Mouse (Mus musculus) monocyte, adult 5-6 weeks (primary cell): ENCODE data around the gene Unk. TPM values are rescaled to one million over a fixed set of nuclear protein-coding genes. Genes with fewer than 3 reads are reported as not detected.

Source experiments
- ATAC-seq: fragments of 153-309, 156-312 bp; replicated peaks from 2 replicates; pipeline ENCODE4 v1.8.0; 2017; ENCODE audit warnings: mild to moderate bottlenecking; ENCODE audit not compliant: low TSS enrichment, insufficient number of reproducible peaks, severe bottlenecking, poor library complexity, low FRiP score
- total RNA-seq: library from RNA; stranded (forward); fragments of 200-1000, 200-491, 200-594 nt; gene quantifications from 3 replicates; pipeline ENCODE4 v1.2.3, GENCODE M21; 2017

Gene Unk
- total RNA-seq, 1 experiment from 2014 or later: 8.3 TPM

DNA sequence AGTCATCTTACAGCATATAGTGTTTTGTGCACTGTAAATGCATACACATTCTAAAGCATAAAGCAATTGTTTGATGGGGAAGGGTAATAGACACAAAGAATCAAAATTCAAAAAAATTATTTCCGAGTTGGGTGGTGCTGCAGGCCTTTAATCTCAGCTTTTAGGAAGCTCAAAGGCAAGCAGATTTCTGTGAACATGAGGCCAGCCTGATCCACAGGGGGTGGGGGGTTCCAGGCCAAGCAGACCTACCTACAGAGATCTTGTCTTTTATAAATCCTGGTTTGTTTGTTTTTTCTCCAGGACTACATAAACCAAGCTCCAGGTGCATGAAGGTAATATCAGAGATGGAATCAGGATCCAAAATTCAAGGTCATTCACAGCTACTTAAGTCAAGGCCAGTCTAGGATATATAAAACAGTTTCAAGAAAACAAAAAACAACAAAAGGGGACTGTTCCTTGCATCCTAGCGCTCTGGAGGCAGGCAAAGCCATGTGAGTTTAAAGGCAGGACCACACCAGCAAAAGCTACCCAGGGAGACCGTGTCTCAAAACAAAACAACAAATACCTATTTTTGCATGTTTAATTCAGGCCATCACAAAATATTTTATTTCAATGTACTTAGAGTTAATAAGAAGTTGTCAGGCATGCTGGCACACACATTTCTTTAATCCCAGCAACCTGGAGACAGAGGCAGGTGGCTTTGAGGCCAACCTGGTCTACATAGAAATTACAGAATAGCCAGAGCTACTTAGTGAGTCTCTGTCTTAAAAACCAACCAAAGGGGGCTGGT lies 4.9 kb upstream of the Unk start:
- ATAC-seq: no peak

DNA sequence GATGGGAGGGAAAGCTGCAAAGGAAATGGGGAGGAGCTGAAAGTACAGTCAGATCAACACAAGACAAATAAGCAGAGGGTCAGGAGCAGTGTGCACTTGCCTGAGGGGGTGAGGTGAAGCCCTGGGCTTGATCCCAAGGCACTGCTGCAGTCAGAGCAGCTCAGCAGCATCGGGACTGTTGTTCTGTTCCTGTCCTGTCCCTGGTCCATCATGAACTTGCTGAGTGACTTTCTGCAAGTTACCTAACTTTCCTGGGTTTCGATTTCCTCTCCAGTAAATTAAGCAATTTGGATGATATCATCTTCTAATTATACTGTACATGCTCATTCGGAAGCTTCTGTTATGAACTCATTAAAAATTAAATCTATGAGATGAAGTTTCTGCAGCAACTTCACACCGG lies 2.4 kb upstream of the Unk start, which contains the start of gene H3f3b:
H3f3b (minus strand) TSS at position 207 of the 400 bp plus-strand sequence.
- peak; percentile 8; the same call in 1 of the 2 replicates for ATAC-seq

DNA sequence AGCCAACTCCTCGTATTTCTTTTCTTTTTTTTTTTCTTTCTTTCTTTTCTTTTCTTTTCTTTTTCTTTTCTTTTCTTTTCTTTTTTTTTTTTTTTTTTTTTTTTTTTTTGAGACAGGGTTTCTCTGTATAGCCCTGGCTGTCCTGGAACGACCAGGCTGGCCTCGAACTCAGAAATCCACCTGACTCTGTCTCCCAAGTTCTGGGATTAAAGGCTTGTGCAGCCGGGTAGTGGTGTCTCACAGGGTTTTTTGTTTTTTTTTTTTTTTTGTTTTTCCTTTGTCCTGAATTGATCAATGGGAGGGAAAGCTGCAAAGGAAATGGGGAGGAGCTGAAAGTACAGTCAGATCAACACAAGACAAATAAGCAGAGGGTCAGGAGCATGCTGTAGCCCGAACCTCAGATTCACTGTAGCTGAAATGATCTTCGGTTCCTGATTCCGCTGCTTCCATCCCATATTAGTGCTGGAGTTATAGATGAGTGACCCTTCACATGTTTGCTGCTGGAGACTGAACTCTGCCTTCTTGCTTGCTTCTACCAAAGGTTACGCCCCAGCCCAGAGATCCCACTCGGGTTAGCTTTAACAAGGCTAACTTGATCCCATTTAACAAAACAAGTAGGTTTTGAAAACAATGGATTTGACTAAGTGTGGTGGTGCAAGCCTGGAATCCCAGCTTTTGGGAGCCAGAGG lies 1.8 kb upstream of the Unk start:
- ATAC-seq: no peak

DNA sequence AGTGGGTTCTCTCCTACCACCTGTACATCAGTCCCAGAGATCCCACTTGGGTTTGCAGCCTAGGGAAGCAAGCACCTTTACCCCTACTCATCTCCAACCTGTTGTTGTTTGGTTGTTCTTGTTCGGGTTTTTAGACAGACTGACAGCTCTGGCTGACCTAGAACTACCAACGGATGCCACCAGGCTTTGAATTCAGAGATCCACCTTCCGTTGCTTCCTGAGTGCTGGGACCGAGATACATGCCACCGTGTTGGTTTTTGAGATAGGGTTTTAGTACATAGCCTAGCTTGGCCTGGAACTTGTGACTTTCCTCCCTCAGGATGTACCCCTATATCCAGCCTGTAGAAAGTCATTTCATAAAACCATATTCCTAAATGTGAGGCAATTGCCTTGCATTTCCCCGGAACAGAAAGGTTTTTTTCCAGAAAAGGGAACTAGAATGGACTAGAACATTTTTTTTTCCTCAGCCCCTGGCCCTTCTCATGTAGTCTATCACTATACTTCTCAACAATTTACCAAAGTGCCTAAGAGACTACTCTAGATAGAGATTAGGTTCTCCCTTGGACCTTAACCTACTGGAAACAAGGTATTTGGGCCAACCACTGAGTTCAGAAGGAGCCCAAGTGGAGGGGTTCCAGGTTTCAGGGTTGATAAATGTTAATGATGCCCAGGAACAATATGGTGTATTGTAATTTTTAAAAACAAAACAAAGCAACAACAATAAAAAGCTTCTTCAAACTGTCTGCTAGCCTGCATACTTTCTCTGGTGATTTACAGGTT lies 846 bp upstream of the Unk start:
- ATAC-seq: no peak

DNA sequence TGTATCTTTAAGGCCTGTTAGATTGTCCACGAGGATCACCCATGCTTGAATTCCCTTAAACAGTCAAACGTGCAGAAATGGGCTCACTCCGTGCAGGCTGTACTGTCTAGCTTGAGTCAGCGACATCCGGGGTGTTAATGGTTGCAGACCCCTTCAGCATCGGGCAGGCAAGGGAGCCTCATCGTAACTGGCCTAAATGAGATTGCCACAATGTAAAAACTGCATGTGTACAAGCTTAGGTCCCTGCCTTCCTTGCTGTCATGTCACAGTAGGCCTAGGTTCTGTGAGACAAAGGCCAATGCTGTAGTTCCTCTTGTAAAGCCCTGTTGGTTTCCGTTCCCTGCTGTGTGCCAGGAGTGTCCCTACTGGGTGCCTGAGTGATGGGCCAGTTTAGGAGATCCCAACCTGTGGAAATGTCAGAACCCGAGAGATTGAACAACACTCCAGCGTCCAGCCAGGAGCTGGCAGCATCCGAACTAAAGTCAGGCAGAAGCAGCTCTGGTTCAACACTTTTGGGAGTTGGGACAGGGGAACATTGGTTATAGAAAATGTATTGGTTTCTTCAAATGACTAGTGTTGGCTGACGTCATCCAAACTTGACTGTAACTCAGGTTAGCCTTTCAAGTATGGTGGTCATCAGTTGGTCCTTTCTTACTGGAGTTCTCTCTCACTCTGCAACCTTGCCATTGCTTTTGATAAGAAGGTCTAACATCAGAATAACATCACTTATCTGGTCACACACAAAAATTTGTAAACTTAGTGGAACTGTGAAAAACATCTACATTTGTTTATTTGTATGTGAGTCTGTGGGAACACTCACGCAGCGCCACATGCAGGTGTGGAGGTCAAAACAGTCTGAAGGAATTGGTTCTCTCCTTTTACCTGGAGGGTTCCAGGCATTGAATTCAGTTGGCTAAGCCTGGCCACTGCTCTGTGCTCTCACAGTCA lies 1.1 kb downstream of the Unk start:
- peak; percentile 52 for ATAC-seq

DNA sequence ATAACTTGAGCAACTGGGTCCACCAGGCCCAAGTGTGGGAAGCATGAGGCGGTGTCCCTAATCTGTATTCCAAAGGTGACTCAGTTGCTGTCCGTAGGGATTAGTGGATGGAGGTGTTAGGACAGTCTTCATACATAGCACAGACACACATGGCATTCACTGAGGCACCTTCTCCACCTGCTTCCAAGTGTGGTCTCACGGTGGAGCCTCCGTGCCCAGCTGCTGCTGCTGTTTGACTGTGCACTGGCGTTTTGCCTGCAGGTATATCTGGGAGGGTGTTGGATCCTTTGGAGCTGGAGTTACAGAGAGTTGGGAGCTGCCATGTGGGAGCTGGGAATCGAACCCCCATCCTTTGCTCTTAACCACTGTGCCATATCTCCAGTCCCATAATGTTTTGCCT lies 4.5 kb downstream of the Unk start:
- ATAC-seq: no peak

DNA sequence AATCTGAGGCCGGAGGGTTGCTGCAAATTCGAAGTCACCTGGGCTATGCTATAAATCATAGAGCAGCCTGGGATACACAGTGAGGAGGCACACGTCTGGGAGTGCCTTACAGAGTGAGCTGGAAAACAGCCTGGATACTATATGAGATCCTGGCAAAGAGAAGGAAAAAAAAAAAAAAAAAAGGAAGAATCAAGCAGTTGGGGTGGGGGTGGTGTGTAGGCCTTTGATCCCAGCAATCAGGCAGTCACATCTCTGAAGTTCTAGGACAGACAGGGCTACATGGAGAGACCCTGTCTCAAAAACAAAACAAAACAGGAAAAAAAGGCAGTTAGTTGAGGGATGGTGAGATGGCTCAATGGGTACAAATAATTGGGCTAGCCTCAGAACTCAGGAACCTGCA lies 6.5 kb downstream of the Unk start:
- ATAC-seq: no peak

DNA sequence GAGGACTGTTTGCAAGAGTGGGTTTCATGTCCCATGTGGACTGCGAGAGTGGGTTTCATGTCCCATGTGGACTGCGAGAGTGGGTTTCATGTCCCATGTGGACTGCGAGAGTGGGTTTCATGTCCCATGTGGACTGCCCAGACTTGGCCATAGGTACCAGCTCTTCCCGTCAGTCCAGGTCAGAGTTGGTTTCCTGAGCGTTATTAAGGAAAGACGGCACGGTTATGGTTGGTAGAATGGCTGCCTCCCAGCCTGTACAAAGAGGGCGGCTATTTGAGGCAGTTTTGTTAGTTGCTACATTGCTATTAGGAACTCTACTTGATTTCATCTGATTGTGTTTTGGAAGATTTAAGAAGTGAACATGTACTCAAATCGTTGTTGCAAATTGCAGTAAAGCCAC lies 7.7 kb downstream of the Unk start:
- ATAC-seq: no peak

DNA sequence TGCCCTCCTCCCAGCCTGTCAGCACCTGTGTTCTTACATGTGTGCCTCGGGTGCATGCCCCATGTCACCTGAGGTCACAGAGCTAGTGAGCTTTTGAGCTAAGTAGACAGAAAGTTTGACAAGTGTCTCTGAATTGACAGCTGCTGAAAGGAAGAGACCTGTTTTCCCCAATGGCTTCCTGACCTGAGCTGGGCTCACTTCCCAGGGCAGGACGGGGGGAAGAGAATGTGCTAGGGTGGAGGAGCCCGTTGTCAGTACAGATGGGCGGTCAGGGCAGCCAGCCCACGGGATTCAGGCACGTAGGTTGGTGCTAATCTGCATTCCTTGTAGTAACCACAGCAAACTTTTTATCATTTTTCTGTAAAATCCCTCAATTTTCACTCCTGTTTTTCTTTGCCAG lies 10.5 kb downstream of the Unk start:
- no peak for ATAC-seq

DNA sequence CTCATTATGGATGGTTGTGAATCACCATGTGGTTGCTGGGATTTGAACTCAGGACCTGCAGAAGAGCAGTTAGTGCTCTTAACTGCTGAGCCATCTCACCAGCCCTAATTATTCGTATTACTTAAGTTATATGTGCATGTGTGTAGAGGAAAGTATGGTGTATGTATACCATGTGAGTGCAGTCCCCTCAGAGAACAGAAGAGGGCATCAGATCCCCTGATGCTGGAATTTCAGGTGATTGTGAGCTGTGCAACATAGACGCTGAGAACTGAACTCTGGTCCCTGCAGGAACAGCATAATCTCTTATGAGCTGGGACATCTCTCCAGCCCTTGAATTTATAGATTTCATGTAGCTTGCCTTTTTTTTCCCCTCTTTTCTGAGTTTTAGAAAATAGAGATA lies 11.7 kb downstream of the Unk start:
- no peak for ATAC-seq

DNA sequence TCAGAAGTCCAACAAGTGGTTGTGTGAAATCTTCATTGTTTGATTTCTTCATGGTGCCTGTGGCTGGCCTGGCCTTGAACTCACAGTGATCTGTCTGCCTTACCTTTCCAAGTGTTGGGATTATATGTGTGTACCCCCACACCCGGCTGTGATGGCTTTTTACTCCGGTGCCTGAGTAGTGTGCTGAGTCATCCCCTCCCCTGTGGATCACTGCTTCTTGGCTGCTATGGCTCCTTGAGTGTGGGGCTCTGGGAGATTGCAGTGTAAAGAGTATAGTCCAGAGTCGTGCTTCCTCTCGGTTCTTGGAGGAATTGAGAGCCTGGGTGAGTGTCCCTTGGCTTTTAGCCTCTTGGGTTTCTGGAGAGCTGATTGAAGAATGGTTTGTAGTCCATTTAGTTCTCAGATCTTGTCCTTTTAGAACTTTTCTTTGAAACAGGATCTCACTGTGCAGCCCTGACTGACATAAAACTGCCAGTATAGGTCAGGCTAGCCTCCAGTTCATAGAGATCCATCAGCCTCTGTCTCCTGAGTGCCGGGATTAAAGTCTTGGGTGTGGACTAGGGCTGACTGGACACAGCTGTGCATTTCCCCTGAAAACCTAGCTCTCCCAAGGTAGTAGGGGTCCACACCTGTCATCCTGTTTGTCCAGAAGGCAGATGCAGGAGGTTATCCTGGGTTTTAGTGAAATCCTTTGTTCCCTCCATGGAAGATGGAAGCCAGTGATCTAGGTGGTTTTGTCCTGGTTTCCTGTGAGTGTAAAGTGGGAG lies 12.4 kb downstream of the Unk start:
- ATAC-seq: no peak

DNA sequence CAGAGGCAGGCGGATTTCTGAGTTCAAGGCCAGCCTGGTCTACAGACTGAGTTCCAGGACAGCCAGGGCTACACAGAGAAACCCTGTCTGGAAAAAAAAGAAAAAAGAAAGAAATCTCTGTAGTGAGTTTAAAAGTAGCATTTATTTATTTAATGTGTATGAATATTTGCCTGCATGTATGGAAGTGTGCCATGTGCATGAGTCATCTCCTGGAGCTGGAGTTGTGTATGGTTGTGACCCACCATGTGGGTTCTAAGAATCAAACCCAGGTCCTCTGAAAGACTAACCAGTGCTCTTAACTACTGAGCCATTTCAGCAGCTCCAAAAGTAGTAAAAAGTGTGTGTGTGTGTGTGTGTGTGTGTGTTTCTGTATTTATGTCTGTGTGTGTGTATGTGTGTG lies 13.2 kb downstream of the Unk start:
- no peak for ATAC-seq

DNA sequence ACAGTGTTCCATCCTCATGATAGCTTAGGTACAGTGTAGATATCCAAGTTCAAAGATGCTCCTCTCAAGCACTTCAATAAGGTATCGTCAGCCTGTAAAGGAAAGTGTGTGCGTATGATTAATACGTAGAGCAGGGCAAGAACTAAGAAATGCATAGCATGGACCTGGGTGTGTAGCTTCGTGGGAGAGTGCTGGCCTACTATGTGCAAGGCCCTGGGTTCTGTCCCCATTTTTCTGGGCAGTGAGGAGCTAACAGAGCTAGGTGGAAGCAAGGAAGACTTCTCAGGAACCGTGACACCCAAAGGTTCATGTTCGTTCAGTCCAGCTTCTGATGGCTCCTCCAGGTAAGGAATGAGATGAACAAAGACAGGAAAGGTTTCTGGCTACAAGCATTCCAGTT lies 15.1 kb downstream of the Unk start:
- no peak for ATAC-seq

DNA sequence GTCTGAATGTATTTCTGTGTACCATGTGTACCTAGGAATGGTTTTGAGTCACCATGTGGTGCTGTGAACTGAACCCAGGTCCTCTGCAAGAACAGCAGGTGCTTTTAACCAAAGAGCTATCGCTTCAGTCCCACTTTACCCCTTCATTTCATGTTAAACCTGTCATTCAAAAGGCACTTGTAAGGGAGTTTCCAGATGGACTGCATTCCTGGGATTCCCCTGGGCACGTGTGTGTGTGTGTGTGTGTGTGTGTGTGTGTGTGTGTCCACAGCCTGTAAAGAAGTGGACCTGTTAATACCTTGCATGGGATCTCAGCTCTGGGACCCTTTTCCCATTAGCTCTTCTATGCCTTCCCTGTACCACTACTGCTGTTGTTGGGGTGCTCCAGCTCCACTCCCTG lies 19.5 kb downstream of the Unk start:
- ATAC-seq: no peak

DNA sequence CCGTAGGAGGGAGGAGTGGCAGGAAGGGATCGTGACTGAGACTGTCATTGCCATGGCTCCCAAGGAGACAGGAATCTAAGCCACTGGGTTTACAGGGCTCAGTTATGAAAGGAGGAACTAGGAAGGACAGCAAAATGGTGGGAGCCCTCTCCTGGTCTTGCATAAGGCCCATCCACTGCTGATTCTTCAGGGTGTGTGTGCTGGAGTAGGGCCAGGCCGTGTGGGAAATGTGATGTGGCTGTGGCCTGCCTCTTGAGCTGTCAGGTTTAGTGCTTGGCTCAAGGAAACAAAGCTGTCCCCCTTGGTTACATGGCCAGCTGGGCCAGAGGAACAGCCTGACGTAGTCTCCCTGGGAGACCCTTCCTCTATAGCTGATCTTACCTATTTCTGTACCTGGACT lies 20.1 kb downstream of the Unk start:
- ATAC-seq: no peak

DNA sequence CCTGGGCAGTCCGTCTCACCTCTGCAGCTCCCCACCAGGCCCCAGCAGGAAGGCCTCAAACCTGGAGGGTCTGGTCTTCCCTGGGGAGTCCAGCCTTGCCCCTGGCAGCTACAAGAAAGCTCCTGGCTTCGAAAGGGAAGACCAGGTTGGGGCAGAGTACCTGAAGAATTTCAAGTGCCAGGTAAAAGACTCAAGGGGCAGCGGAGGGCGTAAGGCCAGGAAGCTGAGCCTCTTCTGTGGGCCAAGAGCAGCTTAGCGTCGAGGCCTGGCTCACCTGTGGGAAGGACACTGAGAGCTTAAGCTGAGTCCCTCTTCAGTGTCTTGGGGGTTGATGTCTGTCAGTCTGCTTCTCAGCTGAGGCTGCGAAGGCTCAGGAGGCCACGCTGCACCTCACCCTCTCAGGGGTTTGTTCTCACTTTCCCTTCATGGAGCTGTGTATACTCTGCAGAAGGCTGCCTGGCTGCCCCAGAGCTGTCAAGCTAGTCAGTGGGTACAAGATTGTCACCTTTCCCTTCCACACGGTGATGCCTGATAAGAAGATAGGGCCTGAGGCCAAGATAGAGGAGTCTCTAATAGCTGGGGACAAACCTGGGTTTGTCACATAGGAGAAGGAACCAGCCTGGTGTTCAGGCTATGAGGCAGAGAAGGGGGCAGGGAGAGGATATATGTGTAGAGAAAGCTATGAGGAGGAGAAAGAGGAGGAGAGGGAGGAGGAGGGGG lies 23.5 kb downstream of the Unk start:
- ATAC-seq: no peak

DNA sequence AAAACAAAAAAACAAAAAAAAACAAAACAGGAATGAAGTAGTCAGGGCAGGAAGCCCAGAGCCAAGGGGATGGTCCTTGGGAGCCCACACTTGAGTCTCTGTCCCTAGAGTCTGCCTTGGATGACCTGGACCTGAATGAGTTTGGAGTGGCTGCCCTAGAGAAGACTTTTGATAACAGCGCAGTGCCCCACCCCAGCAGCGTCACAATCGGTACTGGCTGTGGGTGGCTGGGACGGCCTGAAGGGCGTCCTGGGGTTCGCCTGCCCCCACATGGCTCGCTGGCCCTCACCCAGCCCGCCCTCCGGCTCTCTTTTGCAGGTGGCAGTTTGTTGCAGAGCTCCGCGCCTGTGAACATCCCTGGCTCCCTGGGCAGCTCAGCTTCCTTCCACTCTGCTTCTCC lies 25.8 kb downstream of the Unk start:
- no peak for ATAC-seq
